Mouse (Mus musculus): ENCODE measurements at regions not wholly inside any gene's neighbourhood (a gene's known extent, or its start where the extent isn't known, plus 50 kb on each side); places are given as distances from the start of the nearest gene placed in this dataset.

GRCm38 (mm10) chr1:4722333-4722931 lies 85.3 kb upstream of the Gm37988 start:
- TF ChIP-seq CTCF (IDR thresholded peaks at IDR 0.05; ENCODE audit: insufficient read depth, low read depth, low read length): no peak
- TF ChIP-seq POLR2A (IDR thresholded peaks at IDR 0.05; ENCODE audit: insufficient read depth, low read depth, low read length): no peak
